Mouse (Mus musculus): Measurements from ENCODE around the gene Tekt4.

Tekt4 gene

GRCm38 (mm10) chr17:25475946-25476744, 21.7 kb downstream of the Tekt4 start:
- DNase-seq (ENCODE audit: low spot score in 2 of 2), result peak; percentile 36 to 57

- no peak for DNase-seq (ENCODE audit: low spot score in 2 of 2)
These were observed 25.7 kb downstream of the Tekt4 start for GRCm38 (mm10) chr17:25480152-25480551.

- peak in 1 of 2 experiments; percentile 19 for DNase-seq (ENCODE audit: low spot score in 2 of 2)
These were observed 26.4 kb downstream of the Tekt4 start for GRCm38 (mm10) chr17:25480820-25481219.

GRCm38 (mm10) chr17:25482092-25482491, 27.7 kb downstream of the Tekt4 start:
- DNase-seq (ENCODE audit: low spot score in 2 of 2), result no peak

- peak in 1 of 2 experiments; percentile 12 for DNase-seq (ENCODE audit: low spot score in 2 of 2)
These were observed 42.6 kb downstream of the Tekt4 start, which contains the start of gene Sstr5 for GRCm38 (mm10) chr17:25497013-25497412. TSS of gene Sstr5 (minus strand) at chr17:25497288.

GRCm38 (mm10) chr17:25502599-25502998, 48.2 kb downstream of the Tekt4 start:
- DNase-seq (ENCODE audit: low spot score in 2 of 2), result no peak

- peak; percentile 12 to 26 for DNase-seq (ENCODE audit: low spot score in 2 of 2)
These were observed 53.4 kb downstream of the Tekt4 start for GRCm38 (mm10) chr17:25507799-25508198.

GRCm38 (mm10) chr17:25508860-25509577, 54.6 kb downstream of the Tekt4 start:
- DNase-seq (ENCODE audit: low spot score in 2 of 2), result peak in 1 of 2 experiments; percentile 29

GRCm38 (mm10) chr17:25510074-25510830, 55.8 kb downstream of the Tekt4 start:
- no peak for DNase-seq (ENCODE audit: low spot score in 2 of 2)

- no peak for DNase-seq (ENCODE audit: low spot score in 2 of 2)
These were observed 57.5 kb downstream of the Tekt4 start for GRCm38 (mm10) chr17:25511876-25512275.

GRCm38 (mm10) chr17:25514055-25514454, 59.6 kb downstream of the Tekt4 start:
- DNase-seq (ENCODE audit: low spot score in 2 of 2), result no peak

- no peak for DNase-seq (ENCODE audit: low spot score in 2 of 2)
These were observed 61.9 kb downstream of the Tekt4 start for GRCm38 (mm10) chr17:25516315-25516714.

- DNase-seq (ENCODE audit: low spot score in 2 of 2), result no peak
These were observed 63.7 kb downstream of the Tekt4 start for GRCm38 (mm10) chr17:25518144-25518543.

- no peak for DNase-seq (ENCODE audit: low spot score in 2 of 2)
These were observed 65.1 kb downstream of the Tekt4 start for GRCm38 (mm10) chr17:25519511-25519910.

- DNase-seq (ENCODE audit: low spot score in 2 of 2), result no peak
These were observed 66.1 kb downstream of the Tekt4 start for GRCm38 (mm10) chr17:25520492-25520891.

- DNase-seq (ENCODE audit: low spot score in 2 of 2), result no peak
These were observed 67.7 kb downstream of the Tekt4 start for GRCm38 (mm10) chr17:25522080-25522479.
